In the genomic region with DNA sequence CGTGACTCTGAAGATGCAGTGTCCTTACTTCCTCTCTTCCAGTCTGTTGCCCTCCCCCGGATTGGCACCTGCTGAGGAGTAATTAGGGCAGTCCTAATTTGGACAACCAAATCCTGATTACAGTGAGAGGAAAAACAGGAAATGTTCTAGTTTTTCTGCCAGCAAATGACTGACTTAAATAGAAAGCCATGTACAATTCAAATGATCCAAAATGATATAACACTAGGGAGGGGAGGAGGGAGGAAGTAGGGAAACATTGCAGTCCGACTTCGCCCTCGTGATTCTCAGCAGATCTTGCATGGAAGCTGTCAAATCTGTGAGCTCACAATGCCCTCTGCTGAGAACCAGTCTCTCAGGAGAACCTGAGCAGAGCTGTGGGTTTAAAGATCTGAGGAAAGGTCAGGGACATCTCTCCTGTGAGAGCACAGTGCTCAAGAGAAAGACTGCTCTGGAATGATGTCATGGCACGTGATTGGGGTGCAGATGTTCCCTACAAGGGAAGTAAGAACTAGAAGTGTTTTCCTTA, we compare ENCODE assay signal across 9 mouse cellular contexts.
DNase-seq lines count a peak whose midpoint lies in the region; ATAC-seq and TF ChIP-seq lines count a peak whose summit lies in the region.
"Had no signal": no experiment of that assay in that cellular context is flagged by ENCODE, and none has a peak within 500 bp of the region (broad histone marks: within the 10 kb centered on the region; RNA-seq: fewer than 3 reads in every experiment).

No protein-coding gene starts in this region.

- no peak overlapping the region for H3K9ac ChIP-seq in midbrain, embryonic 11.5 days (ENCODE audit: low read length)
- H3K9ac ChIP-seq: lung, embryonic 15.5 days had no signal

- no peaks in the 10 kb centered on the region for H3K9me3 ChIP-seq in midbrain, embryonic 11.5 days (ENCODE audit: control insufficient read depth, low read length)
- H3K9me3 ChIP-seq: lung, embryonic 15.5 days had no signal

- no peaks in the 10 kb centered on the region for H3K4me1 ChIP-seq in kidney, adult 2 months (ENCODE audit: control insufficient read depth, insufficient read depth, low read length)
- H3K4me1 ChIP-seq in midbrain, embryonic 11.5 days (ENCODE audit: control insufficient read depth, insufficient read depth, low read length) = peaks cover 5% of the 10 kb centered on the region; the same call in 1 of the 2 replicates
- H3K4me1 ChIP-seq: lung, embryonic 15.5 days had no signal

- no peak for ATAC-seq in midbrain, embryonic 11.5 days (ENCODE audit: low FRiP score)
- no peak for ATAC-seq in activated CD4-positive, CD25-positive, alpha-beta regulatory T cell, adult 4 months

- H3K36me3 ChIP-seq in kidney, adult 2 months (ENCODE audit: control insufficient read depth, insufficient read depth, low read length) = no peaks in the 10 kb centered on the region
- H3K36me3 ChIP-seq in midbrain, embryonic 11.5 days (ENCODE audit: control insufficient read depth, insufficient read depth, low read length) = no peaks in the 10 kb centered on the region
- H3K36me3 ChIP-seq: lung, embryonic 15.5 days had no signal

- H3K4me2 ChIP-seq in midbrain, embryonic 11.5 days = no peak overlapping the region
- H3K4me2 ChIP-seq: lung, embryonic 15.5 days had no signal

- no peak overlapping the region for H3K27ac ChIP-seq in kidney, adult 2 months (ENCODE audit: insufficient read depth, low read depth, low read length)
- H3K27ac ChIP-seq in midbrain, embryonic 11.5 days (ENCODE audit: low read depth, low read length) = no peak overlapping the region
- H3K27ac ChIP-seq: lung, embryonic 15.5 days had no signal

- DNase-seq in kidney, adult 2 months = peak; percentile 24
- no peak for DNase-seq in kidney, adult 11 months
- peak; percentile 55 to 61 for DNase-seq in adrenal gland, postnatal 36 days
- peak; percentile 60 for DNase-seq in heart, adult 8-10 months (ENCODE audit: low spot score)
- DNase-seq in left cerebral cortex, adult 9 months (ENCODE audit: low spot score in 2 of 2) = peak; percentile 55 to 60
- no peak for DNase-seq in midbrain, embryonic 11.5 days (ENCODE audit: low spot score, missing footprints)
- no peak for DNase-seq in testis, postnatal 10 days (ENCODE audit: low spot score)

- H3K4me3 ChIP-seq in kidney, adult 2 months (ENCODE audit: insufficient read depth, low read depth, low read length) = no peak overlapping the region
- no peak overlapping the region for H3K4me3 ChIP-seq in midbrain, embryonic 11.5 days (ENCODE audit: low read depth, low read length)
- H3K4me3 ChIP-seq: lung, embryonic 15.5 days had no signal

- 41% methylated on average over 6 of the region's 6 CpGs for WGBS in kidney, adult 2 months
- WGBS in midbrain, embryonic 11.5 days = 79% methylated on average over 6 of the region's 6 CpGs

- TF ChIP-seq CTCF in kidney, adult 2 months (conservative IDR thresholded peaks at IDR 0.05; ENCODE audit: insufficient read depth, insufficient read length, low read depth, low read length) = no peak

- no peak for TF ChIP-seq POLR2A in kidney, adult 2 months (IDR thresholded peaks at IDR 0.05; ENCODE audit: low read depth, low read length)

- H3K27me3 ChIP-seq in kidney, adult 2 months (replicated peaks; ENCODE audit: control insufficient read depth, insufficient read depth, low read length) = no peaks in the 10 kb centered on the region
- H3K27me3 ChIP-seq in midbrain, embryonic 11.5 days (ENCODE audit: control insufficient read depth, insufficient read depth, low read length) = no peaks in the 10 kb centered on the region
- H3K27me3 ChIP-seq: lung, embryonic 15.5 days had no signal

Comparison
In these comparisons a context has a peak if more than half of its experiments do, and no peak if none do; other contexts are left out.
1. DNase-seq: peak in kidney, adult 2 months (single experiment), adrenal gland, postnatal 36 days (2 of 2), heart, adult 8-10 months (single experiment) and left cerebral cortex, adult 9 months (2 of 2); none in kidney, adult 11 months (single experiment), midbrain, embryonic 11.5 days (single experiment) and testis, postnatal 10 days (single experiment).